In the genomic region with DNA sequence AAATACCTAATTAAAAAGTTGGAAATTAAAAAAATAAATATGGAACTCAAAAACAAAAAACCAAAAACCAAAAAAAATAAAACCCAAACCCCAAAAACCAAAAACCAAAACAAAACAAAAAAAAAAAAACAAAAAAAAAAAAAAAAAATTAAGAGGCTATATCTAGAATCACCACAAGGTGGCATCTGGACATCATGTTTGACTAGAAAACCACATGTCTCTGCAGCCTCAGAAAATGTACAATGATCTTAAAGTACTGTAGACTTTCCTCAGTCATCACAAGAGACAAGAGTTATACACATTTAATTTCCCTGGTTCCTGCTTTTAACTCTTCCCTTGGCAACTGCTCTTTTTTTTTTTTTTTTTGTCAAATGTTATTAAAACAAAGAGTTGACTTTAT, we compare ENCODE assay signal across 13 mouse cellular contexts. TPM values are rescaled to one million over a fixed set of nuclear protein-coding genes. Genes with fewer than 3 reads are reported as not detected.
DNase-seq lines count a peak whose midpoint lies in the region; ATAC-seq and TF ChIP-seq lines count a peak whose summit lies in the region.
"Had no signal": no experiment of that assay in that cellular context is flagged by ENCODE, and none has a peak within 500 bp of the region (broad histone marks: within the 10 kb centered on the region; RNA-seq: fewer than 3 reads in every experiment).

No protein-coding gene starts in this region.

- no peak overlapping the region for H3K4me3 ChIP-seq in layer of hippocampus, adult 2 months
- H3K4me3 ChIP-seq: limb, embryonic 13.5 days; neural tube, embryonic 15.5 days had no signal

- TF ChIP-seq CTCF in layer of hippocampus, adult 2 months (conservative IDR thresholded peaks at IDR 0.05) = peak; percentile 74

- H3K27ac ChIP-seq in layer of hippocampus, adult 2 months = no peak overlapping the region
- H3K27ac ChIP-seq: limb, embryonic 13.5 days; neural tube, embryonic 15.5 days had no signal

- ATAC-seq in CD4-positive, CD25-positive, alpha-beta regulatory T cell, adult 4 months = peak; percentile 49
- ATAC-seq in megakaryocyte, adult 5-6 weeks (ENCODE audit: poor library complexity, severe bottlenecking) = peak; percentile 68

- DNase-seq in layer of hippocampus, adult 2 months (ENCODE audit: low spot score in 2 of 2) = no peak
- no peak for DNase-seq in layer of hippocampus, adult 9-10 months (ENCODE audit: low spot score)
- peak; percentile 53 for DNase-seq in NIH3T3 (ENCODE audit: low read depth)
- no peak for DNase-seq in testis, postnatal 10 days (ENCODE audit: low spot score)
- no peak for DNase-seq in thymus, postnatal 36 days
- DNase-seq: thymus, postnatal 4 days had no signal

RNA-seq across cellular contexts. Expression of gene 5430401F13Rik, which starts 27.1 kb away (rescaled TPM):
- not detected for total RNA-seq in layer of hippocampus, adult 2 months (2021)
- polyA plus RNA-seq in CD4-positive, CD25-positive, alpha-beta regulatory T cell, adult 4 months (2017; shearing (Covaris generic)) = not detected
- not detected in 2 replicates for total RNA-seq in megakaryocyte, adult 5-6 weeks (2015)
- not detected in 2 replicates for total RNA-seq in megakaryocyte, adult 5-6 weeks (2017)
- total RNA-seq: layer of hippocampus, adult 18-20 months had no signal
- polyA plus RNA-seq: gonadal fat pad, adult 2 months; limb, embryonic 13.5 days; neural tube, embryonic 15.5 days; spleen, adult 2 months had no signal

RNA-seq across cellular contexts. Expression of gene Gm6619, which starts 27.1 kb away (rescaled TPM):
- total RNA-seq in layer of hippocampus, adult 2 months (2021) = not detected
- polyA plus RNA-seq in CD4-positive, CD25-positive, alpha-beta regulatory T cell, adult 4 months (2017; shearing (Covaris generic)) = not detected
- not detected in 2 replicates for total RNA-seq in megakaryocyte, adult 5-6 weeks (2015)
- not detected in 2 replicates for total RNA-seq in megakaryocyte, adult 5-6 weeks (2017)
- total RNA-seq: layer of hippocampus, adult 18-20 months had no signal
- polyA plus RNA-seq: gonadal fat pad, adult 2 months; neural tube, embryonic 15.5 days; spleen, adult 2 months had no signal
